15 mouse cellular contexts compared by ENCODE assay signal in genomic region chr2:159284100-159284499, GRCm38 (mm10).
DNase-seq lines count a peak whose midpoint lies in the region; ATAC-seq and TF ChIP-seq lines count a peak whose summit lies in the region.
"Had no signal": no experiment of that assay in that cellular context is flagged by ENCODE, and none has a peak within 500 bp of the region (broad histone marks: within the 10 kb centered on the region; RNA-seq: fewer than 3 reads in every experiment).

No protein-coding gene starts in this region.

- 58% methylated on average over 5 of the region's 5 CpGs for WGBS in lung, embryonic 14.5 days

- no peaks in the 10 kb centered on the region for H3K4me1 ChIP-seq in lung, embryonic 14.5 days (ENCODE audit: insufficient read depth)

- no peak for TF ChIP-seq POLR2A in brain, embryonic 14.5 days (IDR thresholded peaks at IDR 0.05; ENCODE audit: borderline replicate concordance, extremely low read depth, insufficient read depth, insufficient read length, poor library complexity, severe bottlenecking)

- no peaks in the 10 kb centered on the region for H3K36me3 ChIP-seq in lung, embryonic 14.5 days (ENCODE audit: insufficient read depth)
- H3K36me3 ChIP-seq: neural tube, embryonic 12.5 days had no signal

- no peak for TF ChIP-seq CTCF in lung, embryonic 14.5 days (IDR thresholded peaks at IDR 0.05; ENCODE audit: low read depth)
- TF ChIP-seq CTCF in brain, embryonic 14.5 days (IDR thresholded peaks at IDR 0.05; ENCODE audit: borderline replicate concordance, extremely low read depth, insufficient read depth, insufficient read length): no peak

- H3K4me2 ChIP-seq in lung, embryonic 14.5 days: no peak overlapping the region
- H3K4me2 ChIP-seq: forebrain, embryonic 13.5 days; neural tube, embryonic 12.5 days had no signal

- no peak overlapping the region for H3K4me3 ChIP-seq in lung, embryonic 14.5 days (ENCODE audit: low read depth, low read length)
- H3K4me3 ChIP-seq: forebrain, embryonic 13.5 days; neural tube, embryonic 12.5 days had no signal

- H3K27me3 ChIP-seq in lung, embryonic 14.5 days (ENCODE audit: insufficient read depth, low read length): no peaks in the 10 kb centered on the region
- H3K27me3 ChIP-seq: forebrain, embryonic 13.5 days; neural tube, embryonic 12.5 days had no signal

- ATAC-seq in lung, embryonic 14.5 days (ENCODE audit: insufficient read depth): no peak
- ATAC-seq: forebrain, embryonic 13.5 days; intestine, postnatal 0 days had no signal

- H3K9ac ChIP-seq in lung, embryonic 14.5 days: no peak overlapping the region
- H3K9ac ChIP-seq: forebrain, embryonic 13.5 days; neural tube, embryonic 12.5 days had no signal

- peak; percentile 90 to 93 for DNase-seq in cerebellum, postnatal 14 days
- DNase-seq in cerebellum, adult 8-10 months: no peak
- DNase-seq in heart, adult 11 months: peak; percentile 46
- DNase-seq in heart, postnatal 10 days: no peak
- peak; percentile 33 for DNase-seq in lung, embryonic 14.5 days
- DNase-seq in lung, postnatal 14 days: no peak
- DNase-seq in brain, embryonic 14.5 days (ENCODE audit: low read depth): peak; percentile 79
- no peak for DNase-seq in urinary bladder, postnatal 14 days (ENCODE audit: low spot score)
- DNase-seq: heart, adult 18-20 months; lung, adult 2 months; thymus, postnatal 4 days had no signal

- H3K27ac ChIP-seq in lung, embryonic 14.5 days (ENCODE audit: low read depth): no peak overlapping the region
- H3K27ac ChIP-seq: forebrain, embryonic 13.5 days; macrophage; neural tube, embryonic 12.5 days had no signal

- no peaks in the 10 kb centered on the region for H3K9me3 ChIP-seq in lung, embryonic 14.5 days (ENCODE audit: low read depth, low read length)
- H3K9me3 ChIP-seq: forebrain, embryonic 13.5 days; neural tube, embryonic 12.5 days had no signal

- intact Hi-C loops in heart, postnatal 10 days (cut with DNase I): no loop called here

Comparison
In these comparisons a context has a peak if more than half of its experiments do, and no peak if none do; other contexts are left out.
1. DNase-seq: peak in cerebellum, postnatal 14 days (2 of 2), heart, adult 11 months (single experiment), lung, embryonic 14.5 days (single experiment) and brain, embryonic 14.5 days (single experiment); none in cerebellum, adult 8-10 months (single experiment), heart, postnatal 10 days (0 of 2), lung, postnatal 14 days (single experiment) and urinary bladder, postnatal 14 days (single experiment).